Mouse (Mus musculus): ENCODE measurements at regions not wholly inside any gene's neighbourhood (a gene's known extent, or its start where the extent isn't known, plus 50 kb on each side); places are given as distances from the start of the nearest gene placed in this dataset.

GRCm38 (mm10) chr14:48052405-48052804, 68.2 kb upstream of the Peli2 start:
- no peak for TF ChIP-seq GATA1 (IDR thresholded peaks at IDR 0.05; ENCODE audit: borderline replicate concordance, low read length)
- TF ChIP-seq FLI1 (IDR thresholded peaks at IDR 0.05; ENCODE audit: low read length) = no peak
